Comparison of ENCODE assay signal across 13 mouse cellular contexts in genomic region chr2:173349510-173349909, GRCm38 (mm10).
A peak's percentile ranks its signal among the peaks of the same experiment; 100 is the strongest.
DNase-seq lines count a peak whose midpoint lies in the region; ATAC-seq lines count a peak whose summit lies in the region.
"Had no signal": no experiment of that assay in that cellular context is flagged by ENCODE, and none has a peak within 500 bp of the region (broad histone marks: within the 10 kb centered on the region; RNA-seq: fewer than 3 reads in every experiment).

No protein-coding gene starts in this region.

- H3K27ac ChIP-seq in liver, embryonic 13.5 days, result no peak overlapping the region
- no peak overlapping the region for H3K27ac ChIP-seq in forebrain, embryonic 12.5 days
- H3K27ac ChIP-seq in hindbrain, embryonic 11.5 days (ENCODE audit: low read depth, low read length), result no peak overlapping the region
- H3K27ac ChIP-seq: hindbrain, embryonic 12.5 days; limb, embryonic 12.5 days had no signal

- no peak overlapping the region for H3K9ac ChIP-seq in liver, embryonic 13.5 days
- no peak overlapping the region for H3K9ac ChIP-seq in forebrain, embryonic 12.5 days
- H3K9ac ChIP-seq in hindbrain, embryonic 11.5 days (ENCODE audit: low read depth, low read length), result no peak overlapping the region
- H3K9ac ChIP-seq: hindbrain, embryonic 12.5 days; limb, embryonic 12.5 days had no signal

- no peak overlapping the region for H3K4me3 ChIP-seq in liver, embryonic 13.5 days (replicated peaks)
- no peak overlapping the region for H3K4me3 ChIP-seq in forebrain, embryonic 12.5 days (replicated peaks)
- no peak overlapping the region for H3K4me3 ChIP-seq in hindbrain, embryonic 11.5 days (ENCODE audit: low read depth, low read length)
- H3K4me3 ChIP-seq: hindbrain, embryonic 12.5 days; limb, embryonic 12.5 days had no signal

- H3K27me3 ChIP-seq in liver, embryonic 13.5 days, result no peaks in the 10 kb centered on the region
- no peaks in the 10 kb centered on the region for H3K27me3 ChIP-seq in forebrain, embryonic 12.5 days
- no peaks in the 10 kb centered on the region for H3K27me3 ChIP-seq in hindbrain, embryonic 11.5 days (ENCODE audit: control insufficient read depth, insufficient read depth, low read length)
- H3K27me3 ChIP-seq: hindbrain, embryonic 12.5 days had no signal

- H3K4me1 ChIP-seq in liver, embryonic 13.5 days (replicated peaks), result peaks cover 11% of the 10 kb centered on the region; the same call in 1 of the 2 replicates
- no peaks in the 10 kb centered on the region for H3K4me1 ChIP-seq in forebrain, embryonic 12.5 days
- H3K4me1 ChIP-seq in hindbrain, embryonic 11.5 days (replicated peaks; ENCODE audit: control insufficient read depth, insufficient read depth, low read length), result no peaks in the 10 kb centered on the region

- peak; percentile 95 for DNase-seq in heart, adult 11 months
- no peak for DNase-seq in heart, postnatal 25 days (ENCODE audit: low spot score)
- DNase-seq in NIH3T3 (ENCODE audit: low read depth), result peak; percentile 36
- no peak for DNase-seq in liver, embryonic 13.5 days
- DNase-seq in thymus, adult 18-20 months, result peak; percentile 48 to 74
- no peak for DNase-seq in hindbrain, embryonic 11.5 days (ENCODE audit: low spot score)
- no peak for DNase-seq in embryo, embryonic 9.5 days (ENCODE audit: extremely low spot score)
- DNase-seq: embryo, embryonic 11 days; kidney, postnatal 14 days had no signal

- peak; percentile 37; the same call in 1 of the 2 replicates for ATAC-seq in liver, embryonic 13.5 days (ENCODE audit: low read depth)
- ATAC-seq in forebrain, embryonic 12.5 days (ENCODE audit: low FRiP score), result no peak
- no peak for ATAC-seq in hindbrain, embryonic 11.5 days (ENCODE audit: low FRiP score)
- ATAC-seq: forebrain, embryonic 16.5 days had no signal

- no peak overlapping the region for H3K4me2 ChIP-seq in liver, embryonic 13.5 days
- no peak overlapping the region for H3K4me2 ChIP-seq in forebrain, embryonic 12.5 days
- H3K4me2 ChIP-seq in hindbrain, embryonic 11.5 days (replicated peaks; ENCODE audit: low read depth, low read length), result no peak overlapping the region
- H3K4me2 ChIP-seq: hindbrain, embryonic 12.5 days; limb, embryonic 12.5 days had no signal

- intact Hi-C loops in heart, postnatal 25 days (cut with DNase I), result loop anchor here (10.0 kb wide), 1 partner anchor 195 kb away; no protein-coding TSS in a partner anchor

- WGBS in liver, embryonic 13.5 days (ENCODE audit: insufficient replicate concordance), result 34% methylated on average over 9 of the region's 9 CpGs
- WGBS in forebrain, embryonic 12.5 days, result 83% methylated on average over 9 of the region's 9 CpGs
- WGBS in hindbrain, embryonic 11.5 days, result 78% methylated on average over 9 of the region's 9 CpGs

- H3K9me3 ChIP-seq in liver, embryonic 13.5 days (replicated peaks), result no peaks in the 10 kb centered on the region
- H3K9me3 ChIP-seq in forebrain, embryonic 12.5 days, result no peaks in the 10 kb centered on the region
- no peaks in the 10 kb centered on the region for H3K9me3 ChIP-seq in hindbrain, embryonic 11.5 days (ENCODE audit: control insufficient read depth, low read length)
- H3K9me3 ChIP-seq: hindbrain, embryonic 12.5 days had no signal

- no peaks in the 10 kb centered on the region for H3K36me3 ChIP-seq in liver, embryonic 13.5 days
- H3K36me3 ChIP-seq in forebrain, embryonic 12.5 days (replicated peaks), result no peaks in the 10 kb centered on the region
- H3K36me3 ChIP-seq in hindbrain, embryonic 11.5 days (ENCODE audit: control insufficient read depth, insufficient read depth, low read length), result no peaks in the 10 kb centered on the region
- H3K36me3 ChIP-seq: hindbrain, embryonic 12.5 days; limb, embryonic 12.5 days had no signal

Comparison
In these comparisons a context has a peak if more than half of its experiments do, and no peak if none do; other contexts are left out.
1. DNase-seq: peak in heart, adult 11 months (single experiment), NIH3T3 (single experiment) and thymus, adult 18-20 months (2 of 2); none in heart, postnatal 25 days (single experiment), liver, embryonic 13.5 days (single experiment), hindbrain, embryonic 11.5 days (single experiment) and embryo, embryonic 9.5 days (single experiment).